Mouse (Mus musculus) testis, adult 2 months (tissue): ENCODE results near the gene Gm14685.
"Not testable (repeated sequence)": the region's sequence is repeated elsewhere in the genome, so short reads cannot be mapped to it uniquely, and the experiment has no call there.

ENCODE experiments used
- CTCF ChIP-seq: fragments of 200-500 bp; IDR thresholded peaks from 2 replicates; pipeline ENCODE4 v1.5.1; 2012; ENCODE audit warnings: low read depth, mild to moderate bottlenecking, inconsistent platforms, low read length, moderate library complexity; ENCODE audit not compliant: control insufficient read depth, insufficient read depth, insufficient replicate concordance
- POLR2A ChIP-seq: fragments of 200-500 bp; IDR thresholded peaks from 2 replicates; pipeline ENCODE4 v1.6.1; 2012; ENCODE audit warnings: low read depth, mild to moderate bottlenecking, inconsistent platforms, low read length, moderate library complexity; ENCODE audit not compliant: control insufficient read depth

DNA sequence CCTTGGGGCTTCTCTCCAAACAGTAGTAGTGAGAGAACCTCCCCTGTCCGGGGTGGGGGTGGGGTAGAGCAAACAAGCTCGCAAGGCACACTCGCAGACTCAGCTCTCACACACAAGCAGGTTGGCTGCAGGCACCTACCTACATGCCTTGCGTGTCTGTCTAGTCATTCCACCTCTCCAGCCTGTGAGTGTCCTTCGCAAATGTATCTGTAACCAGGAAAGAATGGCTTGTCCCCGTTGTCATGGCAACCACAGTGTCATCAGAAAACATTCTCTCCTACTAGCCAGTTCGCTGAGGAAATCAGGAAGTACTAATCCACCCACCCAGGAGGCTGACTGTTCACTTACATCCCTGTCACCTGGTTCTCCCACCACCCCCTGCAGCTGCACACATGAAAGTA, 26.4 kb downstream of the Gm14685 start:
- TF ChIP-seq CTCF, POLR2A: not testable (repeated sequence)
